Mouse (Mus musculus): ENCODE measurements around the gene Lama2. TPM values are rescaled to one million over a fixed set of nuclear protein-coding genes. Genes with fewer than 3 reads are reported as not detected.

Gene Lama2
- total and polyA plus RNA-seq, 3 experiments = 32.8 to 105 (median 88.2) TPM

GRCm38 (mm10) chr10:27631002-27631401, 11.4 kb upstream of the Lama2 start:
- intact Hi-C loops (cut with DNase I) = no loop called here
- H3K27me3 ChIP-seq (ENCODE audit: control insufficient read depth, insufficient read depth, low read length) = no peaks in the 10 kb centered on the region
- H3K79me2 ChIP-seq (replicated peaks; ENCODE audit: control insufficient read depth, insufficient read depth, low read length) = no peaks in the 10 kb centered on the region
- TF ChIP-seq POLR2A (IDR thresholded peaks at IDR 0.05; ENCODE audit: insufficient read depth, low read depth, low read length) (no peak), EP300 (IDR thresholded peaks at IDR 0.05; ENCODE audit: insufficient read depth, low read depth, low read length) (no peak), CTCF (IDR thresholded peaks at IDR 0.05) (no peak)
- no peaks in the 10 kb centered on the region for H3K4me1 ChIP-seq (ENCODE audit: control insufficient read depth, insufficient read depth, low read length)
- DNase-seq = no peak
- no peaks in the 10 kb centered on the region for H3K36me3 ChIP-seq (ENCODE audit: control insufficient read depth, insufficient read depth, low read length)
- no peak overlapping the region for H3K27ac ChIP-seq
- no peak overlapping the region for H3K4me3 ChIP-seq
- no peak overlapping the region for H3K9ac ChIP-seq (ENCODE audit: low read depth, low read length)
- WGBS = 90% methylated on average over 4 of the region's 4 CpGs

DNA sequence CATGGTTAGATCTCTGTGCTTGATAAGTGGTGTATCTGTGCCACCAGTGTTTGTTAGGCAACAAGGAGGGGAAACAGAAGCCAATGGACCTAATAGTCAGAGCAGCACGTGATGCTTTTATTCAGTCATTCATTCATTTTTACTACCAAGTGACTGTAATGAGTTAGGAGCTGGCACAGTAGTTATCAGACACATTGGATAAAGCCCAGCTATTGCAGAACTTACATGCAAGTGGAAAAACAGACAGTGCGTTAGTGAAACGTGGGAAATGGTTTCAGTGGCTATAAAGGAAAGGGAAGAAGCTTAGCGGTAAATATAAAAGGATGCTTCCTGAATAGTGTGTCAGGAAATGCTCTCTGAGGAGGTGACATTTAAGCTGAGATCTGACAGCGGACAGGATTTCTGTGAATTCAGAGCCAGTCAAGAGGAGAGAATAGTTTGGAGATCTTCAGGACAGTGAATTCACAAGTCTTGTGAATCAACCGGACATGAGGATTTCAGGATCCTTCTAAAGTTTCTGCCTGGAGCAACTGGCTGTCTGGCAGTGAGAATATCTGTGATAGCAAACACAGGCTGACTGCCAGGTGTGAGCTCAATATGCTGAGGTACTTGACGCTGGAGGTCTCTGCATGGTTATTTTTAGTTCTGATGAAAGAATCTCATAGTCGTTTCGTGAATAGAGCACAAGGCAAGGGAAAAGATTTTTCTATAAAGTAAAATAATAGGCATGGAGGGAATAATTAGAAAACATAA, 2.3 kb upstream of the Lama2 start:
- 8% methylated on average over 9 of the region's 9 CpGs for WGBS
- Histone ChIP-seq H3K27me3 (ENCODE audit: control insufficient read depth, insufficient read depth, low read length) (no peaks in the 10 kb centered on the region), H3K79me2 (replicated peaks; ENCODE audit: control insufficient read depth, insufficient read depth, low read length) (no peaks in the 10 kb centered on the region), H3K36me3 (ENCODE audit: control insufficient read depth, insufficient read depth, low read length) (no peaks in the 10 kb centered on the region; the same call in 1 of the 2 replicates), H3K4me3 (peak overlapping the region; percentile 27; the same call in 1 of the 2 replicates), H3K4me1 (ENCODE audit: control insufficient read depth, insufficient read depth, low read length) (0 out of 2 replicates have a peak, but pooled peaks cover 1% of the 10 kb centered on the region), H3K27ac (peak overlapping the region; percentile 77), H3K9ac (ENCODE audit: low read depth, low read length) (peak overlapping the region; percentile 62)
- TF ChIP-seq POLR2A (IDR thresholded peaks at IDR 0.05; ENCODE audit: insufficient read depth, low read depth, low read length) (no peak), EP300 (IDR thresholded peaks at IDR 0.05; ENCODE audit: insufficient read depth, low read depth, low read length) (no peak), CTCF (IDR thresholded peaks at IDR 0.05) (no peak)
- intact Hi-C loops (cut with DNase I) = no loop called here
- peak; percentile 44 to 67 for DNase-seq

DNA sequence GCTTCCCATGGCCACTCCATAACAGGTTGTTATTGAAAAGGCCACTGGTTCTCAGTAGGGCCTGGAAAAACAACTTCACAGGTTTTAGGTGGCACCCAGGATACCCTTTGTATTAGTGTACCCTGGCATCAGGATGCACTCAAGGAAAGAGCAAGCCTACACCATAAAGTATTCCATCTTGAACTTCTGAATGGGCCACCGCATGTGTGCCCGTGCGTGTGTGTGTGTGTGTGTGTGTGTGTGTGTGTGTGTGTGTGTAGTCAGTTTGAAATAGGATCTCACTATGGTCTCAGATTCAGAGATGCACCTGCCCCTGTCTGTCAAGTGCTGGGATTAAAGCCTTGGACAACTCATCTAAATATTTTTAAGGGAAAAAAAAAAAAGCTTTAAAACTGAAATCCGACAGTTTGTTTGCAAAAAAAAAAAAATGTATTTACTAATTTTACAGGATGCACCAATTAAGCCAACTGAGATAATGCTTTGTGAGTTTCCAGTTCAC, 2.0 kb downstream of the Lama2 start:
- H3K4me3 ChIP-seq = no peak overlapping the region
- no peaks in the 10 kb centered on the region; the same call in none of the 2 replicates for H3K36me3 ChIP-seq (ENCODE audit: control insufficient read depth, insufficient read depth, low read length)
- peak overlapping the region; percentile 88 for H3K27ac ChIP-seq
- H3K4me1 ChIP-seq (ENCODE audit: control insufficient read depth, insufficient read depth, low read length) = peaks cover 4% of the 10 kb centered on the region
- no peak for DNase-seq
- intact Hi-C loops (cut with DNase I) = loop anchor here (5.0 to 10.0 kb wide), 3 partner anchors 35 to 483 kb away; no protein-coding TSS in a partner anchor
- no peaks in the 10 kb centered on the region for H3K27me3 ChIP-seq (ENCODE audit: control insufficient read depth, insufficient read depth, low read length)
- H3K9ac ChIP-seq (ENCODE audit: low read depth, low read length) = no peak overlapping the region
- 77% methylated on average over 4 of the region's 4 CpGs for WGBS
- H3K79me2 ChIP-seq (replicated peaks; ENCODE audit: control insufficient read depth, insufficient read depth, low read length) = no peaks in the 10 kb centered on the region
- TF ChIP-seq CTCF (IDR thresholded peaks at IDR 0.05) = no peak
- no peak for TF ChIP-seq EP300 (IDR thresholded peaks at IDR 0.05; ENCODE audit: insufficient read depth, low read depth, low read length)
- TF ChIP-seq POLR2A (IDR thresholded peaks at IDR 0.05; ENCODE audit: insufficient read depth, low read depth, low read length) = no peak

DNA sequence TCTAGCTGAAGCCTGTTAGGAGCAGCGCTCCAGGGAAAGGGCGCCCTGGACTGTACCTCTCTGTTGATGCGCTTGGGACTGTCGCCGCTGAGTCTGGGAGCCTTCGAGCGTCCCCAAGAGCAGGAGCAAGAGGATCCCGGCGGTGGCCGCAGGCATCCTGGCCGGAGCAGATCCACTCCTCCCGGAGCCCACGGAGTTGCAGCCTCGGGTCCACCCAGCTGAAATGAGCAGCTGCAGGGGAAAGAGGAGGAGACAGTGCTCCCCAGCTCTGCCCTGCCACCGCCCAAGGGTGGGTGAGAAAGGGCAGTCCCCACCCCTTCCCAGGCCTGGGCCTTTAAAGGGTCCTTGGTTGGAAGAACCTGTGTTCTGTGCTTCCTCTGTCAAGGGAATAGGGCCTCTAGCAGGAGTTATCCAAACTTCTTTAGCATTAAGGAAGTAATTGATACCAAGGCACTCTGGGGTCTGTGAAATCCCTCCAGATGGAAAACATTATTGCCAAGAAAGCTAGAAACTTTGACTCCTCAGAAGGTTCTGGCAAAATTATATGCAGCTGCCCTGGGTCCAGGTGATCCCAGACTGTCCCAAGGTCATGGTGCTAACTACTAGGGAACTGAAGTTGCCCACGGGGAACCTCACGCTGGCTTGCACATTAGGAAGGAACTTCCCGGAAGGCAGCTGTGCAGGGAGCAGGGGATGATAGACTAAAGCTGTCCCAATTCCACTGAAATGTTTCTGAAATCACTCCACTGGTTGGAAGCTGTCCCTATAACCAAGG, 2.7 kb downstream of the Lama2 start:
- Histone ChIP-seq H3K9ac (ENCODE audit: low read depth, low read length) (peak overlapping the region; percentile 64), H3K36me3 (ENCODE audit: control insufficient read depth, insufficient read depth, low read length) (no peaks in the 10 kb centered on the region; the same call in none of the 2 replicates), H3K4me3 (peak overlapping the region; percentile 55), H3K4me1 (ENCODE audit: control insufficient read depth, insufficient read depth, low read length) (peaks cover 4% of the 10 kb centered on the region), H3K27ac (peak overlapping the region; percentile 88), H3K27me3 (ENCODE audit: control insufficient read depth, insufficient read depth, low read length) (no peaks in the 10 kb centered on the region), H3K79me2 (replicated peaks; ENCODE audit: control insufficient read depth, insufficient read depth, low read length) (no peaks in the 10 kb centered on the region)
- intact Hi-C loops (cut with DNase I) = loop anchor here (5.0 to 10.0 kb wide), 3 partner anchors 35 to 482 kb away; no protein-coding TSS in a partner anchor
- TF ChIP-seq CTCF (IDR thresholded peaks at IDR 0.05) (no peak), POLR2A (IDR thresholded peaks at IDR 0.05; ENCODE audit: insufficient read depth, low read depth, low read length) (peak; percentile 74)
- WGBS = 11% methylated on average over 18 of the region's 18 CpGs
- DNase-seq = peak; percentile 75 to 80

GRCm38 (mm10) chr10:27595675-27596074, 23.9 kb downstream of the Lama2 start:
- intact Hi-C loops (cut with DNase I) = no loop called here
- Histone ChIP-seq H3K4me3 (no peak overlapping the region), H3K27ac (no peak overlapping the region), H3K4me1 (ENCODE audit: control insufficient read depth, insufficient read depth, low read length) (no peaks in the 10 kb centered on the region; the same call in 1 of the 2 replicates), H3K79me2 (replicated peaks; ENCODE audit: control insufficient read depth, insufficient read depth, low read length) (no peaks in the 10 kb centered on the region), H3K9ac (ENCODE audit: low read depth, low read length) (no peak overlapping the region), H3K36me3 (ENCODE audit: control insufficient read depth, insufficient read depth, low read length) (peaks cover 3% of the 10 kb centered on the region; the same call in 1 of the 2 replicates), H3K27me3 (ENCODE audit: control insufficient read depth, insufficient read depth, low read length) (no peaks in the 10 kb centered on the region)
- 89% methylated on average over 3 of the region's 3 CpGs for WGBS
- no peak for DNase-seq
- TF ChIP-seq POLR2A (IDR thresholded peaks at IDR 0.05; ENCODE audit: insufficient read depth, low read depth, low read length) = no peak
- no peak for TF ChIP-seq EP300 (IDR thresholded peaks at IDR 0.05; ENCODE audit: insufficient read depth, low read depth, low read length)
- no peak for TF ChIP-seq CTCF (IDR thresholded peaks at IDR 0.05)

Measured in heart, adult 2 months (tissue).